Mouse (Mus musculus) thymus, postnatal 0 days (tissue): ENCODE results near the gene Plgrkt. TPM values are rescaled to one million over a fixed set of nuclear protein-coding genes. Genes with fewer than 3 reads are reported as not detected.

ENCODE experiments used
- DNase-seq: peaks from one replicate; pipeline ENCODE4 v3.0.0-alpha.2; 2015; ENCODE audit warnings: low spot score
- polyA plus RNA-seq: library from polyadenylated mRNA; unstranded; fragments of >200 nt; fragmentation: Nextera tagmentation; extraction: Ambion mirVana; gene quantifications from 2 replicates; pipeline ENCODE4 v1.2.1, GENCODE M21; 2015

Plgrkt gene
- polyA plus RNA-seq, 1 experiment from 2014 or later: 308 TPM

DNA sequence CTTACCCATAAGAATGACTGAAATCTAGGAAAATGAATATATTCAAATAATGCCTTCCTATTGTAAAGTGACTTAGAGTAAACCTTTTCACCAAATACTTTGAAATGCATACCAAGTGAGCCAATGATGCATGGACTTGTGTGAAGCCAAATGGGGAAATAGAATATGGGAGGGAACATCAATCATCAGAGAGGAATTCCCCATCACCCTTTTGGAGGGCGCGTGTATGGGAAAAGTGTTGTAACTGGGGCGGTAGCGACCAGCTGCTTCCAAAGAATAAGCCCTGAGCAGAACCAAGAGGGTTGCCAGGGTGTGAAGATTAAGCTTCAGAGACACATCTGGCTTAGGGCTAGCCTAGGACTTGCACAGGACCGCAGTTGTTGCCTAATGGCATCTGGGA, 16.2 kb upstream of the Plgrkt start:
- DNase-seq: no peak

DNA sequence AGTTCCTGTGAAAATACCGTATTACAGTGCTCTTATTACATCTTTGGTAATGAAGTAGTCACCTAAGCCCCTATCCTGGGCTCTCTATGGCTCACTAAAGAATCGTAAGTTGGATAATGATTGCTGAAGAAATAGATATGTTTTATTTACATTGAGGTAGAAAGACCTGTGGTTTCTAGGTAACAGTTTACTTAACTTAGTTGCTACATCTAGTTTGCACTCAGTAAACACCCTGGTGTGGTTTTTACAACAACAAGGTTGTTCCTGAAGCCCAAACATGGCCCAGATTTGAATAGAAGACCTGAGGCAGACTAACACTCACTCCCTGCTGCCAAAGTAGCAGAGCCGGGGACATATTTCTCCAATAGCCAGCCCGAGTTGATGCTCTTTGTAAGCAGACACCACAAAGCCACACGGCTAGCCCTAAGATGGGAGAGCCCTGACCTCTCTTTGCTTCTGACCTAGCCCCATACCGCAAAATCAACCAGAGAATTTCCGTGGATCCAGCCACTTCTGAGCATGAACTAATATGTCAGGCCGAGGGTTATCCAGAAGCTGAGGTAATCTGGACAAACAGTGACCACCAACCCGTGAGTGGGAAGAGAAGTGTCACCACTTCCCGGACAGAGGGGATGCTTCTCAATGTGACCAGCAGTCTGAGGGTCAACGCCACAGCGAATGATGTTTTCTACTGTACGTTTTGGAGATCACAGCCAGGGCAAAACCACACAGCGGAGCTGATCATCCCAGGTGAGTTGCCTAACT, 12.8 kb upstream of the Plgrkt start:
- no peak for DNase-seq

- DNase-seq: no peak
Measured at GRCm38 (mm10) chr19:29376382-29376781, 9.2 kb upstream of the Plgrkt start.

GRCm38 (mm10) chr19:29374947-29375346, 7.8 kb upstream of the Plgrkt start:
- DNase-seq: no peak

GRCm38 (mm10) chr19:29373438-29373837, 6.2 kb upstream of the Plgrkt start:
- no peak for DNase-seq

GRCm38 (mm10) chr19:29372621-29373020, 5.4 kb upstream of the Plgrkt start:
- no peak for DNase-seq

DNA sequence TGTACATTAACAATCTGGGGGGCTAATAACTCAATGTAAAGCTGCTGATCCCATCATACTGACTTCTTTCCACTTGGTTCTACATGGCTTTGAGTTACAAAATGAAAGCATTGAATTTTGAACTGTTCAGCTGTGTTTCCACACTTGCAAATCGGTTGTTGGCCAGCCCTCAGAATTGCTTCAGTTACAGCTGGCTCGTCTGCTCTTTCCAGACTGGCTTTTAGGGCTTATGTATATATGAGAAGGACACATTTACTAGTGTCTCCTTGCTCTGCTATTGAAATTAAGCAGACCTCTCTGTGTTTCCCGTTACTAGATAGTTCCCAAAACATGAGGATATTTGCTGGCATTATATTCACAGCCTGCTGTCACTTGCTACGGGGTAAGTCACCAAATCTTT, 4.9 kb upstream of the Plgrkt start:
- peak; percentile 47 for DNase-seq

DNA sequence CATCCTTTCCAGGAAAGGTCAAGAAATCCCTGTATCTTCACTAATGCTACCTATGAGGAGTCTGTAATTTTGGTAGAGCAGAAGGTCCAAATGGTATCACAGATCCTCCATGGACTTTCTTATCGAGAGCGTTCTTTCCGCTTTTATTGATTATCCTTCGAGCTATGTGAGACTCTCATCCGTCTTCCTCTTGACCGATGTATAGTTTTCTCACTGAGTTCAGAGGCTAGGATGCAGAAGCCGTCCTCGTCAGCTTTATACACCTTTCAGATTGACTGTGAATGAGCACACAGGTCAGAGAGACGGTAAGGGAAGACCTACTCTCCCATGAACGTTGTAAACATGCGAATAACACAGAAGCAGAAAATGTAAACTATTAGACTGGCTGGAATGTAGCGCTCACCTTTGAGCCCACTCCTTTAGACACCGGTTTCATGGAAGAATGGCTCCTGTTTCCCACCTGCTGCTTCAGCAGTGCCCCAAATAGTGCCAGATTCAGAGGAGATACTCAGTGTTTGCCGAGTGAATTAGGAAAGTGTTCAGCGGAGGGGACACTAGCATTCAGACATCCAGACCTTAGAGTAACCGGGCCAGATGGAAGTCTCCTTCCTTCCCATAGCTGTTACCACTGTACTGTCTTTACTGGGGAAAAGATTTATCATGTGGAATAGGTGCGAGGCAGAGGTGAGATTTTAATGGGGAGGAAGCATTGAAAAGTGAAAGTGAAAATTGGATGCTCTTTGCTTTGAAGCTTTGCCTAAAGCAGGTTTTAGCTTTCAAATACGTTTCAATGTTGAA, 4.3 kb upstream of the Plgrkt start:
- DNase-seq: peak; percentile 40

DNA sequence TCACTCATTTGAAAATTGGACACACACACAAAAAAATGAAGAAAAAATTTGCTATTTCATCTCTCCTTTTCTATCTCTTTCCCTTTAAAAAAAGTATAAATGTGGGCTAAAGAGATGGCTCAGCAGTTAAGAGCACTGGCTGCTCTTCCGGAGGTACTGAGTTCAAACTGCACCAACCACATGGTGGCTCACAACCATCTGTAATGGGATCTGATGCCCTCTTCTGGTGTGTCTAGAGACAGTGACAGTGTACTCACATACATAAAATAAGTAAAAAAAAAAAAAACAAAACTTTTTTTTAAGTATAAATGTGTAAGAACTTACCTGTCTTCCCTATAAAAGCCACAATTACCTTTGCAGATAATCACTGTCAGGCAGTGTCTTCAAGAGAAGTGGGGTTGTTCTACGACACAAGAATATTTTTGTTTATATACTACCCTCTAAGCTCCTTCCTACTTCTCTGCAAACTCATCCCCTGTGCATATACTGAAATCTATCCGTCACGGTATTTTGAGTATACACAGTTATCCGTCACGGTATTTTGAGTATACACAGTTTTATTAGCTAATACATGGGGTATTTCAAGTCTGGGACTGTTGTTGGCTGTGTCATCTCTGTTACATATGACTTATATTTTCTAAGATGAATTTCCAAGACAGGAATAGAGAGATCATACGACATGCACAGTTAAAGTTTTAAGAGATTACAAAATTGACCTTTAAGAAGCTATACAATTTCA, 3.5 kb upstream of the Plgrkt start:
- DNase-seq: peak; percentile 20

DNA sequence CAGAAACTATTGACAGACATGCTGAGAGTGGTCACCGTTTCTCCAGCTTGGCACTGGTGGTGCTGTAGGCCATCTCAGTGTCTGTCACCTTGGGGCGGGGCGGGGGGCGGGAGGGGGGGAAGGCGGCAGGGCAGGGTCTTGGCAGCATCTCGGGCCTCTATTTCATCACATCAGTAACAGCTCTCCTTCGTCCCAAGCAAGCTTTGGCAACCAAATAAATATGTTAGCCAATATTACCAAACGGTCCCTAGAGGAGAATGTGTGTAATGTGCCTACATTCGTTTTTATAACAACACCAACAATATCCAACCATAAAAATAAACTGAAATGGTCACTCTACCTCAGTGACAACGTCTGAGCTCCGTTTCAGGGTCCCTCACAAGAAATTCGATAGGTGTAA, 2.9 kb upstream of the Plgrkt start:
- DNase-seq: no peak

DNA sequence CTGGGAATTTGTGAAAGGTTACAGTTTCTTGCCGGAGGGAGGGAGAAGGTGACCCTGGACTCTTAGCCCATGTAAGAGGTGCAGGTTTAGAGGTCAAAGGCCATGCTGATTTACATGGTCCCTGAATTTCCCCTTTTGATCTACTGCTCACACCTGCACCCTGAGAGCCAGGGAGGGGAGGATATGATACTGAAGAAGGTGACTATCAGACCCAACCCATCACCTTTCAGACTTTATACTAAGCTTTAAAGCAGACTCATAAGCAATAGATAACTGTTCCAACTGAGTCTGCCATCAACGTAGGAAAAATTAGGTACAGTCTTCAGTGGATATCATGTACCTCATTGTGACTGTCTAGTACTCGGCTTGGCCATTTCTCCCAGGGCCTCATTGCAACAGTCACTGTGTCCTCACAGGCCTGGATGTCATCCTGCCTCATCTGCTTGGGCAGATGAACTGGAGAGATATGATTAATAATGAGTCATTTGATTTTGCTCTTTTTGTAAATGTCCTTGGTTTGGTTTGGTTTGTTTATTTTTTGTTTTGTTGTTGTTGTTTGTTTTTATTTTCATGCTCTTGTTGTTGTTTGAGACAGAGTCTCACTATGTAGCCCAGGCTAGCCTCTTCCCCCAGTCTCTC, 1.6 kb upstream of the Plgrkt start:
- no peak for DNase-seq

DNA sequence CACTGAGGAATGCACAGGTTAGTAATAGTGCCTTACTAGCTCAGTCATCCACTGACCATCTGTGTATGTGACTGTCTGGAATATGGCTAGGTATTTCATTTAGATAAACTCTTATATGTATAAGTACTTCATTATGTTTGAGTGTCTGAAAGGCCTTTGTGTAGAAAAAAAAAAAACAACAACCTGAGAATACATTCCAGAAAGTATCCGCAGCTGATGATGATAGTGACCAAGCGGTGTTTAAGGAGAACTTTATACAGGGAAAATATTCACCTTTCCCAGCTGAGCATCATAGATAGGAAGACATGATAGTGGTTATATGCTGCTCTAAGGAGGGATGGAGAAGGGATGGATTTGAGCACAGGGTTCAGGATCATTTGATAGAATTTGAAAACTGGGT, 851 bp upstream of the Plgrkt start:
- DNase-seq: no peak

DNA sequence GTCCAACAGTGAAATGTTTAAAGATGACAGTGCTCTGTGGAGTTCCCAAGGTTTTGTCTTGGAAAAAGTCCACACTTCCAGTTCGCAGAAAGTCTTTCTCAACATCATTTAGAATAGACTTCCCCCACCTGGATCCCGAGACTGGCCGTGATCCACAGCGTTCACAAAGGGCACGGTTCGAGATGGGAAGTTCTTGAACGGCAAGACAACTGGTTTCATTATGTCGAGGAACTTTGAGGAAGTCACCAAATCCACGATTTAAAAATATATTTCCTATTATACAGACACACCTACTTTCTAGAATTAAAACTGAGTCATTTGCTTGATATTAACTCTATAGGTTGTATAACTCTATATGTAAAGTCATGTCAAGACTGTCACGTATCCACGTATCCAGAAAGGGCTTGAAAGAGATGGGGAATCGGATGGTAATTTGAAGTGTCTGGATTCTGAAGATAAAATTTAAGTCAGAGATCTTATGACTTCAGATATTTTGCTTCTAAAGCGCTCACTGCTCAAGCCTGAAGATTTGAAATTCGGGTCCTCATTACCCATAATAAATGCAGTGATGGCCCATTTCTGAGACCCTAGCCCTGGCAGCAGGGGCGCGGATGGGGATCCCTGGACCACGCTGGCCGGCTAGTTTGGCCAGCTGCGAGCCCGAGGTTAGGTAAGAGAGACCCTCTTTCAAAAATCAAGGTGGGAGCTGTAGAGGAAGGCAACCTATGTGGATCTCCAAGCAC, 793 bp downstream of the Plgrkt start:
- no peak for DNase-seq

GRCm38 (mm10) chr19:29365105-29365504, 2.1 kb downstream of the Plgrkt start:
- peak; percentile 36 for DNase-seq

DNA sequence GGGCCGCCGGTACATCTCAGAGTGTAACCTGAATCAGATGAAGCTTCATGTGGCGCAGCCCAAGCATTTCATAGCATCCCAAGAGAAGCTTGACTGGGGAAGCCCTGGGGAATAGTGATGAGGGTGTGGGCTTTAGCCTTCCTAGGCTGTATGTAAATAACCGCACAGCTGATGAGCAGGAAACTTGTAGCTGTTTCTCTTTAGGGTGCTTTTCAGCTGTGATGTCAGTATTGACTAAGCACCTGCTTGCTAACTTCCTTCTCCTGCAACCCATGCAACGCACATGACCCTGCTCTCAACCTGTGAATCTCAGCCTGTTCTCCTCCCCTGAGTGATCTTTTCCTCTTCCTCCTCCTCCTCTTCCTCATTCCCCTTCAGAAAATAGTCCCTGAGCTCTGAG, 3.1 kb downstream of the Plgrkt start:
- DNase-seq: no peak

GRCm38 (mm10) chr19:29363557-29363956, 3.6 kb downstream of the Plgrkt start:
- DNase-seq: no peak

- DNase-seq: no peak
Measured at GRCm38 (mm10) chr19:29362173-29362930, 4.8 kb downstream of the Plgrkt start.

DNA sequence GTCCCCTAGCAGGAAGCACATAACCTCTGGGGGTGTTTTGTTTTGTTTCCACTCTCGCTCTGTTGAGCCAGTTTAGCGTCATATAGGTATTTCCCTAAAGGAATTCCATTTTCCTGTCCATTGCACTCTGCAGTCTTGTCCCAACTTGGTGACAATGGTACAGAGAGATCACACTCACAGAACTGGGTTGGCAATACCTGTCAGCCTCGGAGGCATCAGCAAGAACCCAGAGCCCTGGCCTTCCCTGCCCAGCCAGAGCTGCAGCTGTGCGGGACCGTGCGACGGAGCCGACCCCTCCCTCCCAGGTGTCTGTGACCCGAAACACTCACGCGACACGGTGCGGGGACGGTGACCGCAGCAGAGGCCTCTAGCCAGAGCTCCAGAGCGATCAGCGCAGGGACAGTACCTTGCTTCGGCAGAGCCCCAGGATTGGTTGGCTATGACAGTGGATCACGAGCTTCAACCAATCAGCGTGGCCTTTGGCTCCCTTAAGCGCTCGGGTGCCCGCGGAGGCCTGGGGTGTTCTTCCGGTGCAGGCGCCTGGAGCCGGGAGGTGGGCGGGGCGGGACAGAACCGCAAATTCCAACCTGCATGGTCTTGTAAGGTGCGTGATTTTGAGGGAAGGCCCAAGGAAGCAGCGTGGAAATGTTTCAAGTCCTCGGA, 5.6 kb downstream of the Plgrkt start:
- DNase-seq: peak; percentile 94

GRCm38 (mm10) chr19:29360251-29360650, 6.9 kb downstream of the Plgrkt start:
- DNase-seq: no peak

DNA sequence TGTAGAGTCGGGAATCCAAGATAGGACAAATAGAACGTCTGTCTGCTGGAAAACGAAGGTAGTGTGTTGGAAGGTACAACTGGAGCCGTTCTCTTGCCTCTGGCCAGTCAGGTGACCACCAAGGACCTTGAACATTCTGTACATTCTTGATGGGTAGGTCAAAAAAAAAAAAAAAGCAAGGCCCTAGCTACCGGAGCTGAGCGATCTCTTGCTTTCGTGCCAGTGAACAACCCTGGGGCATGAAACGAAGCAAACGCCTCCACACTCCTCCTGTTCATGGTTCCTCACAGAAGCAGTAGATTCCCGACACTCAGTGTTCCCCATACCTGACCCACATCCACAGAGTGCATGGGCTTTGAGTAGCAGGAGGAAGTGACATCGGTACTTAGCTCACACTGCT, 10.9 kb downstream of the Plgrkt start:
- DNase-seq: no peak
